Mouse (Mus musculus): Measurements from ENCODE around the gene Pdzd3. TPM values are rescaled to one million over a fixed set of nuclear protein-coding genes. Genes with fewer than 3 reads are reported as not detected.
"Not testable (repeated sequence)": the region's sequence is repeated elsewhere in the genome, so short reads cannot be mapped to it uniquely, and the experiment has no call there.

The Pdzd3 gene
- total RNA-seq (2021) = 1 to 10 TPM in 1 of 2 experiments, under 1 TPM in 1; 0.98 to 1.0 TPM
- long read RNA-seq, partial matches to known transcripts = 0 of 5 reads
- long read RNA-seq, other reads (novel, unspliced or antisense) = 5 of 5 reads

DNA sequence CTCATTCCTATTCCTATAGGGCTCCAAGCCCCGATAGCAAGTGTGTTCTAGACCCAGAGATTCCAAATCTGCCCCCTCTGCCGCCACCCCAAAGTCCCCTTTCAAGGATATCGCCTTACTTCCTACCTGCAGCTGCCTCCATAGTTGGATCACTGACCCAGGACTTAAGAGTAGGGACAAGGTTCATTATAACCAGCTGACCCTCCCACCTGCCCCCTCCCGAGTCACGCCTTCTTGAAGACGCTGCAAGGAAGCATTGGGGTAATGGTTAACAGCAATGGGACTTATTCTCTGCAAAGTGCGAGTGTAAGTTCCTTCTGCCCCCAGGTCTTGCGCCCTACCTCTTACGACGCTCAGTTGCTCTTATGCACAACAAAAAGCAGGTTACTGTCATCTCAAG lies at the start of gene Pdzd3:
Gene Pdzd3, minus strand, starts transcription at position 158 of the 400 bp plus-strand sequence.
- DNase-seq (ENCODE audit: low spot score in 2 of 2) = no peak

GRCm38 (mm10) chr9:44300001-44300400 lies 48.7 kb upstream of the Pdzd3 start:
- not testable (repeated sequence) for DNase-seq (ENCODE audit: low spot score in 2 of 2)

GRCm38 (mm10) chr9:44292490-44292889 lies 41.2 kb upstream of the Pdzd3 start:
- peak in 1 of 2 experiments; percentile 41 for DNase-seq (ENCODE audit: low spot score in 2 of 2)

DNA sequence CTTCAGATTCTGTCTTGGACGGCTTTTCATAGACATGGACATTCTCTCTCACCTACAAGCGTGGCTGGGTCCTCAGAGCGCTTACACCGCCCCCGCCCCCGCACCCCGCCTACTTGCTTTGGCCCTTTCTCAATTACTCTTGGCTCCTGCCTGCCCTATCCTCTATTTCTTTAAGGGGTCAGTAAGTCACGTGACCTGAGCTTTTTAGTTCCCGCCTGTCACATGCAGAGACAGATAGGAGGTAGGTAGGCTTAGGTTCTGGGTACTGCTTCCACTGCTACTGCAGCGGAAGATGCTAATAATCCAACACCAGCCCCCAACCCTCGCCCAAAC lies 37.7 kb upstream of the Pdzd3 start:
- no peak for DNase-seq (ENCODE audit: low spot score in 2 of 2)

GRCm38 (mm10) chr9:44288076-44288958 lies 37.0 kb upstream of the Pdzd3 start, which contains the start of gene Abcg4:
Abcg4 (minus strand) TSS chr9:44288615.
- DNase-seq (ENCODE audit: low spot score in 2 of 2) = peak in 1 of 2 experiments; percentile 67

DNA sequence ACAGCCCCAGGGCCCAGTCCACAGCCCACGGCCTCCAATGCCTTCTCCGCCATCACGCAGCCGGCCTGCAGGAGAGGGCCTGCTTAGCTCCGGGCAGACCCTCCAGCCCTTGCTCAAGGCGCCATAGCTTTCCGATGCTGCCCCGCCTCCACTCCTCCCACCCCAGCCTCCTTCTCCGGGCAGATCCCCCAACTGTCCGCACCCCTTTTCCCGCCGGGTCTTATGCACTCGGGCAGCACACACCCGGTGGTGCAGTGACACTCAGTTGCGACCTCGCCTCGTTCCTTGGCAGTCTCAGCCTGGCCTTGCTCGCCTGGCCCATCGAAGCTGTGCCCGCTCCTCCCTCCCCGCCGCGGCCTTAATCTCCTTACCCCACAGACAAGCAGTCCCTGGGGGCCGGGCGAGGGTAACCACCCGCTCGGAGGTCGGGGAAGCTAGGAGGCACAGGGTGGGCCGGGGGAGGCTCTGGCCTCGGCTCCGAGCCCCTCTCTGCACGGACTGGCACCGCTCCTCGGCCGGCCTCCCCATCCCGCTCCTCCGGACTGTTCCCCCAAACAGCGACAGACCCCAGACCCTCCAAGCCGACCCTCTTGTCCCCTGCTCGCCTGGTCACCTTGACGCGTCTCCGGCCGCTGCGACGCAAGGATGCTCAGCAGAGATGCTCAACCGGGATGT lies 36.3 kb upstream of the Pdzd3 start:
- peak; percentile 47 to 56 for DNase-seq (ENCODE audit: low spot score in 2 of 2)

- no peak for DNase-seq (ENCODE audit: low spot score in 2 of 2)
Observed at GRCm38 (mm10) chr9:44287003-44287400, 35.7 kb upstream of the Pdzd3 start.

DNA sequence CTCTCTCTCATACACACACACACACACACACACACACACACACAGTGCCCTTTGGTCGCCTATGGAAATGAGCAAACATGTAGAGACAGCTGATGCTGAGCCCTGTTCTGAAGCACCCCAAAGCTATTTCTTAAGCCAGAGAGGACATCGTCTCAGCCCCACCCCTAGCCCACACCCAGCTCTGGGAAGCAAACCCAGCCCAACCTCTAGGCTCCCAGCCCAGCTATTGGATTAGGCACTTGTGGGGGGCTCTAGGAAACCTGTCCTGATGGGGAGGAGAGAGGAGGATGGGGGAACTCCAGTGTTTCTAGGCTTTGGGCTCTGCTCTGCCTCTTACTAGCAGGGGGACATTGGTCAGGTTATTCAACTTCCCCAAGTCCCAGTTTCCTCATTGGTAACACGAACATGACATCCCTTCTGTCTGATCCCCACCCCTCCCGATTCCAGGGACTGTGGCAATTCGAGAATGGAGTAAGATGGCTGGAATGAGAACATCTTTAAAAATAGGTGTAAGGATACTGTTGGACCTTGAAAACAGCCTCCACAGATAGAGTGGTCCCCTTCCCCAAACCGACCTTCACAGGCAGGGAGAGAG lies 35.1 kb upstream of the Pdzd3 start:
- no peak for DNase-seq (ENCODE audit: low spot score in 2 of 2)

GRCm38 (mm10) chr9:44283183-44283582 lies 31.9 kb upstream of the Pdzd3 start:
- DNase-seq (ENCODE audit: low spot score in 2 of 2) = no peak

- no peak for DNase-seq (ENCODE audit: low spot score in 2 of 2)
Observed at GRCm38 (mm10) chr9:44269973-44270372, 18.7 kb upstream of the Pdzd3 start.

GRCm38 (mm10) chr9:44269077-44269476 lies 17.8 kb upstream of the Pdzd3 start:
- no peak for DNase-seq (ENCODE audit: low spot score in 2 of 2)

DNA sequence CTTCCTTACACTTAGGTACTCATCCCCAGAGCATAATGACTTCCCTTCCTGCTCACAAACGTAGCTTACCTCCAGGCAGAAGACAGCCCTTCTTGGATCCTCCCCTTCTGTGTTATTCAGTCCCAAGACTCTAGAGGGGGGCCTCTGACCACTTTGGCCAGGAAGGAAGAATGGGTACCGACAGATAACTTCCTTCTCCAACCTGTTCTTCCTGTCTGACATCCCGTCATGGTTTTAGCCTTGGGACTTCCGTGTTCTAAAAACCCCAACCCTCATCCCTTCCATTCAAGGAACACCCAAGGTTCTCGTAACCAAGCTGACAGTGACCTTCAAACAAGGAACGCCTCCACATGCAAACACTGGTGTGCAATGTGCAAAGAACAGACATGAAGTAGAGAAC lies 17.2 kb upstream of the Pdzd3 start, which contains the start of gene Nlrx1:
Gene Nlrx1, minus strand, starts transcription at position 168 of the 400 bp plus-strand sequence.
- no peak for DNase-seq (ENCODE audit: low spot score in 2 of 2)

DNA sequence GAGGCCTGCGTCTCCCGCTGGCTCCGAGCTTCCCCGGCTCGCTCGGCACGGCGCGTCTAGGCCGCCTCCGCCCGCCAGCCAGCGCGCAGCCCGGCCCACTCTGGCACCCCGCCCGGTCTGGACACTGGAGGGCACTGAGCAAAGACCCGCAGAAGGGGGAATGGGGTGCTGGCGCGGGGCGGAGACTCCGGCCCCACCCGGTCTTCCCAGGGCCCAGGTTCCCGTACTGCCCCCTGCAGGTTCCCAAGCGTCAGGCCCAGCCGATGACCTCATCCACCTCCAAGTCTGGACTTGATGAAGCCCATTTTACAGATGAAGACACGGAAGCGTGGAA lies 16.7 kb upstream of the Pdzd3 start:
- DNase-seq (ENCODE audit: low spot score in 2 of 2) = peak; percentile 90 to 92

DNA sequence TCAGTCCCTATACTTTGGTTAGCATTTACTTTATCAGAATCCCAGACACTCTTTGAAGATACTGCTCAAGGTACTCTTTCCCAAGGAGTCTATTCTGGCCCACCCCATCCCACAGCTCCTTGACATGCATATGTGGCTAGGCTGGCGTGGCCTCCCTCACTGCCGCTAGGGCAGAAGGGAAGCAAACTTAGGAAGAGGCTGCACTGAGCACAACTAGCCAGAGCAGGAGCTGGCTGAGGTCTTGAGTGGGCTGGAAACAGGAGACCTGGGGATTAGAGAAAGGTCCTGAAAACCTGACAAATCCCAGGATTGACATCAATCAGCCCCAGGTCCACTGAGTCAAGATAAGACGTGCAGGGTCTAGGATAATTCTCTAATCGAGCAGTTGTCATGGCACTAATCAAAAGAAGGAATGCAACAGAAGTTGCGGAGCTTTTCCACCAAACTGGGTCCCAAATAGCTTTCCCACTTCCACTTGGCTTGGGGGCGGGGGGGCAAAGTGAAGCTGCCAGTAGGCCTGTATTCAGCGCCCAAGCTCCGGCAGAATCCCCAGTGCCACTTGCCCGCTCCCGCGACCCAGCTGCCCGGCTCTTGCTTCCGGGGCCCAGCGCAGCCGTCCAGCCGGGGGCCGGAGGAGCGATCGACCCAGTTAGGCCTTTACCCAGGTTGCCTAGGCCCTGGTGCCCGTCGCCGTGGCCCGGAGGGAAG lies 16.2 kb upstream of the Pdzd3 start:
- DNase-seq (ENCODE audit: low spot score in 2 of 2) = peak in 1 of 2 experiments; percentile 36

DNA sequence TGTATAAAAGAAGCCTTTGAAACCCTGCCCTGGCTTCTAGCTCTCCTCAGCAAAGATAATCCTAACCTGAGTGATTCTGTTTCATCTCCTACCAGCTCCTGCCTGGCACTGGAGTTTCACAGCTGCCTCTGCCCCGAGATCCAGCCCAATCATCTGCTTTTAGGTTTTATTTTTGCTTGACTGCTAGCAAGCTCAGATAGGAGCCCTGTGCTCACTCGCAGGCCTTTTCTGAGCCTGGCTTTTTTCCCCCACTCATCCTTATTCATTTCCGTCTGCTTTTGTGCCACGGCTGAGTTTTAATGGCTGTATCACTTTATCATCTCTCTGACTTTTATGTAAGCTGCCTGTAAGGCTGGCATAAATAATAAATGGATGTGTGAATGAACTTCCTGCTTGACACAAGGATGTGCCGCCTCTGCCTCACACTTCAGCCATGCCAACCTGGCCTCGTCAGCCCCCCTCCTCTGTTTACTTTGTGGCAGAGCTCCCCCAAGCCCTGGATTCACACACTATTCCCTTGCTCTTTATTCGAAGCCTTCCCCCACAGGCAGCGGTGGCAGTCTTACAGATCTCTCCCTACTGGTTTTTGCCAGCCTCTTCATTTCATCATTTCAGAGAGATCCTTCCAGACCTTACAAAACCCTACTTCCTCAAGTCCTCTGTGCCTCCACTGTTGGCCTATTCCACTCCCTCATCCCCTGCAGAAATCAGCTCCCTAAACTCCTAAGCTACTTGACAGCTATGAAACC lies 15.4 kb upstream of the Pdzd3 start:
- DNase-seq (ENCODE audit: low spot score in 2 of 2) = peak in 1 of 2 experiments; percentile 33

DNA sequence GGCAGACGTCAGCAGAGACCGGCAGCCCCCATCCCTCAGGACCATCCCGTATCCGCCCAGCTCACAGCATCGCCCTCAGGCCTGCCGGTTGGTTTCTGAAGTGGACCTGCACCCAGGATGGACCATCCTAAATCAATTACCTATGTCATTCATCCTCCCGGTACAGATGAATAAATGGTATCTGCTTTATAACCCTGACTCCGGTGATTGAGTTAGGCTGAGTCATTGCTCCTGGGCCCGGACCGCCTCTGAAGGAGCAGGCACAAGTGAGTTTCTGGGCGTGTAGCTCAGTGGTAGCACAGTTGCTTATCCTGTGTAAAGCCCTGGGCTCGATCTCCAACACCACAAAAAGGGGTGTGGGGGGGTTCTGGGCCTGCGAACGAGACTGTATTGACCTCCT lies 10.1 kb upstream of the Pdzd3 start:
- DNase-seq (ENCODE audit: low spot score in 2 of 2) = no peak

GRCm38 (mm10) chr9:44259014-44259413 lies 7.7 kb upstream of the Pdzd3 start:
- no peak for DNase-seq (ENCODE audit: low spot score in 2 of 2)

- DNase-seq (ENCODE audit: low spot score in 2 of 2) = no peak
Observed at GRCm38 (mm10) chr9:44256213-44256612, 4.9 kb upstream of the Pdzd3 start.

- no peak for DNase-seq (ENCODE audit: low spot score in 2 of 2)
Observed at GRCm38 (mm10) chr9:44255136-44255521, 3.9 kb upstream of the Pdzd3 start.

DNA sequence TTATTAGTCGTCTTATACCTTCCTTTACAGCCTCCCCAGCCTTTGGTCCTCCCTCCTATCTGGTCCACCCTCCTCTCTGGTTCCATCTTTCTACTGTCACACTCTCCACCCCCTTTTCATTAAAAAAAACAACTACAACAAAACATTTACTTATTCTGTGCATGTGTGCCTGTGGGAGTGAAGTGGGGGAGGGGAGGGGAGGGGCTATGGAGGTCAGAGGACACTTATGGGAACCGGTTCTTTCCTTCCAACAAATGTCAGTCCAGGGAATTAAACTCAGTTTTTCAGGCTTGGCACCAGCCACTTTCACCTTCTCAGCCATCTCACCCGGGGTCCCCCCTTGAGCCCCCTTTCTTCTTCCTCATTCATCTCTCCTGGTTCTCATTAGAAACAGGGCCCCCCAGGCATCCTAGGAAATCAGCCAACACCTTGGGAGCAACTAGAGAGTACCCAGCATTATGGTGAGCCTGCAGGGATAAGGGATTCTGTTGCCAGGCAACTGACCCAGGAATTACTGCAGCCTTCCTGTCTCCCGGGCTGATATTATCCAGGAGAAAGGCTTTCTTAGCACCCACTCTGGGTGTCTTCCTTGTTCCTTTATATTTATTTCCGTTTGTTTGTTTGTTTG lies 3.4 kb upstream of the Pdzd3 start:
- no peak for DNase-seq (ENCODE audit: low spot score in 2 of 2)
